Mouse (Mus musculus) frontal cortex, adult (tissue): ENCODE results near the gene Gng13.
"Not testable (repeated sequence)": the region's sequence is repeated elsewhere in the genome, so short reads cannot be mapped to it uniquely, and the experiment has no call there.

Experiments
- ATAC-seq: cut with Nextera tagmentation; 2 replicates; pipeline ENCODE4 v1.9.2; 2017; ENCODE audit warnings: mild to moderate bottlenecking, moderate library complexity, mixed read lengths; ENCODE audit not compliant: low TSS enrichment

Gene Gng13

DNA sequence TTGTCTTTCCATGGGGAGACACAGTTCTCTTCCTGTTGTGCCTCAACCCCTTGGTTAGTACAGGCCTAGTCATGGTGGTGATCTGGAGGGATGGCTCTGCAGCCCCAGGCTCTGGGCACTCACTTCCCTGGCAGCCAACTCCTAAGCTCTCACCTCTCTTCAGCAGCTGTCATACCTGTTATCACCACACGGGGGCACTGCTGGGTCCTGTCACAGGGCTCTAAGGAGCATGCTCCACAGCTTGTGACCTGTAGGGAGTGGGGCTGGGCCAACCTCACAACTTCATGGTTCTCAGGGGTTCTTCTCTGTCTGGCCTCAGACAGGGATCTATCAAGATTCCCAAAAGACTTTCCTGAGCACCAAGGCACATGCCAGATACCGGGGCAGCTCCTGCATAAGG, 15.1 kb downstream of the Gng13 start:
- ATAC-seq, result peak; percentile 39

- no peak for ATAC-seq
Observed at GRCm38 (mm10) chr17:25735246-25735645, 18.3 kb downstream of the Gng13 start.

DNA sequence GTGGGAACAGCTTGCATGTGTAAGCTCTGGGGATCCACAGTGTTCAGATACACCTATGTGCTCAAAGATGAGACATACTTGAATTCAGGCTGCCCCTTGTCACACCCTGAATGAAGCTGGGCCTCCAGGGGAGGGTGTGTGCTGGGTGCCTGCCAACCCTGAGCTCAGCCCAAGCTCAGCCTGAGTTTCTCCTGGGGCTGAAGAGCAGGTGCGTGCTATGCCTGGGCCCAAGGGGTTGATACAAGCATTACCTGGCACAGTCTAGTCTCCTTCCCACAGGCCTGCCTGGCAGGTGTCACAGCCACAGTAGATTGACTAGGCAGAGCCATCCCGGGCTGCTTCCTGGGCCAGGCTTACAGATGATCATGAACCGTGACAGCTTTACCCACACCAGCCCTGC, 18.8 kb downstream of the Gng13 start, which contains the start of gene Mslnl:
Gene Mslnl, plus strand, starts transcription at position 298 of the 400 bp plus-strand sequence.
- ATAC-seq, result no peak

- ATAC-seq, result no peak; the same call in 1 of the 2 replicates
Observed at GRCm38 (mm10) chr17:25738861-25739260, 21.9 kb downstream of the Gng13 start.

- not testable (repeated sequence) for ATAC-seq
Observed at GRCm38 (mm10) chr17:25741471-25741870, 24.5 kb downstream of the Gng13 start.

DNA sequence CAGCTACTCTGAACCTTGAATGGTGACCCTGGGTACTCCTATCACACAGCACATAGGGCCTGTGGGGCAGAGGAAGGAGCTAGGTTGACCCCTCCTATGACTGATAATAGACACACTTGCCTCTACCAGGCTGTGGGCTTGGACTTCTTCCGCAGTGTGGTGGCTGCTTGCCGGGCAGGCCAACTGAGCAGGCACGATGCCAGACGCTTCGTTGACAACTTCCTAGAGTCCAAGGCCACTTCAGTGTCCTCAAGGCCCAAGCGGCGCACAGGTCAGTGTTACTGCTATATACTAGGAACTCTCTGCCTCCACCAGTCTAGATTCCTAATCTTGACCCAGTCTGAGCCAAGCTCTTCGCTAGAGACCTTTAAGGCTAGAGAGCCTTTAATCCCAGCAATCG, 26.9 kb downstream of the Gng13 start:
- no peak for ATAC-seq

- ATAC-seq, result no peak
Observed at GRCm38 (mm10) chr17:25744311-25744710, 27.3 kb downstream of the Gng13 start.

GRCm38 (mm10) chr17:25748238-25748637, 31.3 kb downstream of the Gng13 start:
- no peak for ATAC-seq

- ATAC-seq, result no peak
Observed at GRCm38 (mm10) chr17:25749314-25749713, 32.3 kb downstream of the Gng13 start.

GRCm38 (mm10) chr17:25751446-25751845, 34.5 kb downstream of the Gng13 start:
- ATAC-seq, result no peak

- no peak for ATAC-seq
Observed at GRCm38 (mm10) chr17:25754241-25754640, 37.3 kb downstream of the Gng13 start, which contains the start of gene Msln. Msln (minus strand) TSS chr17:25754378.

GRCm38 (mm10) chr17:25755086-25755485, 38.1 kb downstream of the Gng13 start:
- no peak for ATAC-seq

DNA sequence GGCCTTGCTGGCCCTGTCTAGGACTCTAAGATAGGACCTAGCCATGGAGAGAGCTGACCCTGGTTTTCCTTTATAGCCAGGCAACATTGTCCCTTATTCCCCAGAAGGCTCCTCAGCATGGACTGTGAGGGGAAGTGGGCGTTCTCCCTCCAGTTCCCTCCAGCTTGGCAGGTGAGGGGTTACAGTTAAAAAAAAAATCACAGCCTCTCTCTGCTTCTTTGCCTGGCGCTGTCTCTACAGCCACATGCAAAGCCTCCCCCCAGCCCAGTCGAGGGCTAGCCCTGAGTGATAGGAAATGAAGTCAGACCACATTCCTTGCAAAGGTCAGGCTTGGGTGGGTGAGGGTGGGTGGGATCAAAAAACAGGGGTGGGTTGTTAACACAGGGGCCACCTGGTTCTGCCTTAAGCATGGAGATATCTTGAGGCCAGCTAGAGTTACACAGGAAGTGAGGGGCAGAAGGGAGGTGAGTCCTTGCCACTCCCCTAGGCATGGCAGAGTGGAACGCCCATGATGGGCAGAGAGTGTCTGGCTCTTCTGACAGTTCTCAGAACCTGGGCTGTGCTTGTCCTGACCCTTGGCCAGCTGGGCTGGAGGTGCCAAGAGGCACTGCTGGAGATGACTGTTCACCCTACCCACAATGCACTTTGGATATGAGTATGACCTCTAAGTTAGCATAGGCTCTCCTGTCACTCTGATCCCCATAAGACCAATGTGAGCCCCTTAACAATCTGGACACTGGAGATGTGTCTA, 38.8 kb downstream of the Gng13 start:
- ATAC-seq, result no peak

DNA sequence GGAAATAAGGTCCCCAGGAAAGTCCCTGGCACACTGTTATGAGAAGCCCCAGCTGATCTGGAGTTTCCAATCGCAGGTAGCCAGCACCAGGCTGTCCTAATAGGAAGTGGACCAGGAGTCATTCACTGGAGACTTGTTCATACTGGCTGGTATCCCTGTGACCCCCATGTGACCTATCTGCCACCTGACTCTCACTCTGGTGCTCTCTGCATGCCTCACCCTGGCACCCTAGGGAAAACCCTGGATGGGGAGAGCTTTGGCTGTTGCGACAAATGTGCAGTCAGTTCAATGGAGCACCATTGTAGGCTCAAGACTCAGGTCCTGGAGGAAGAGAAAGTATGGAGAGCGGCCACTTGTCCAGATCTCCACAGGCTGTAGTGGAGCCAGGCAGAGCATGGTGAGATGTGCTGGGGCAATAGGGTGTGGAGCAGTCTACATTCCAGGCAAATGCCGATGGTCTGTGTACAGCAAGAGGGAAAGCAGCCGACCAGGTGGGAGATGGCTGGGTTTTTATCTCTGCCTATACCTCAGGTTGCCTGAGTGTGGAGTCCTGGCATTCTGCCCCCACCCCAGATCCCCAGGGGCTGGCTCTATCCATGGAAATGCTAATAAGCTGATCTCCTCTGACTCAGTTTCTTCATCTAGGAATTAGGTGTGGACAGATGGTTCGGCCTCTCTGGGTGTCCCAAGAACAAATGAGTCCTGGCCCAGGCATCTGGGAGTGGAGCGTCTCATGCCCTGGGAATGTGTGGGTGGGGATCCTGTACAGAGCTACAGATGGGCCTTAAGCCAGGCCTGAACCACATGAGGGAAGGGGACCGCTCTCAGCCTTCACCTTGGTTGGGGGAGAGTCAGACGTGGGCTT, 39.6 kb downstream of the Gng13 start:
- no peak for ATAC-seq

- ATAC-seq, result no peak
Observed at GRCm38 (mm10) chr17:25757691-25758090, 40.7 kb downstream of the Gng13 start.

- ATAC-seq, result peak; percentile 75
Observed at GRCm38 (mm10) chr17:25760148-25760547, 43.2 kb downstream of the Gng13 start.

DNA sequence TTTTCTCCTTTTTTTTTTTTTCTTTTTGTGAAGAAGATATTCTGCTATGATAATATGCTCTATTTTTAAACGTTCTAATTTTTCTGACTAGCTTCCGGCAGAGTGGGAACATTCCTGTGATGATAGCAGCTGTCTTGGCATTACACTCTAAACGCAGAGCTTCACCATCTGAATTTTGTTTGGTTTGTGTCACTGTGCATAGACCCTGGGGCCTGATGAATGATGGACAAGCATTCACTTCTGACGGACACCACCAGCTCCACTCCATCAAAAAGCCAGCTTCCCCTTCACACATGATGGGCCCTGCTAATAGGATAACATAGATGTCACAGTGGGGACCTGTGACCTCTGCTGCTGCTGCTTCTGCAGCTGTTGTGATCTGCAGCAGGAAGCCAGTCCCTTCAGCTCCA, 44.6 kb downstream of the Gng13 start:
- ATAC-seq, result peak; percentile 88

DNA sequence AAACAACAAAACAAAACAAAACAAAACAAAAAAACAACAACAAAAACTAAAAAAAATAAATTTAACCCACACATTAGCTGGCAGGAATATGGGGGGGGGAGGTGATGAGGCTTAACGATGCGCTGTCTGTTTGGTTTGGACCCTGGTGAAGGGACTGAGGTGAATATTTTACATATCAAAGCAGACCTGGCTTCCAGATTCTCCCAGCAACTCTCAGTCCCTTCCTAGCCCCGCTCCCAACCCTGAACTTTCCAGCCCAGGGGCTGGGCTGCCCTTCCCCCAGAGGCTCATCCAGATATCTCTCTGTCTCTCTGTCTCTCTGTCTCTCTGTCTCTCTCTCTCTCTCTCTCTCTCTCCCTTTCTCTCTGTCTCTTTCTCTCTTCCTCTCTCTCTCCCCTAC, 45.6 kb downstream of the Gng13 start:
- no peak for ATAC-seq

- no peak for ATAC-seq
Observed at GRCm38 (mm10) chr17:25765886-25766285, 48.9 kb downstream of the Gng13 start.
